Mouse (Mus musculus) gastrocnemius, postnatal 36 days (tissue): ENCODE data around the gene Sac3d1. TPM values are rescaled to one million over a fixed set of nuclear protein-coding genes. Genes with fewer than 3 reads are reported as not detected.

Source experiments
- DNase-seq, 2 experiments: peaks; one replicate each; pipeline ENCODE4 v3.0.0; 2022
- intact Hi-C: fragments of 180-260 bp; cut with DNase I; formaldehyde crosslinking; loops from one replicate; pipeline ENCODE4 v1.15.1; 2025
- total RNA-seq, 2 experiments: library from RNA; stranded (reverse); gene quantifications; 2 replicates each; pipeline ENCODE4 v1.2.3; 2021

The Sac3d1 gene
- total RNA-seq, 2 experiments from 2014 or later: 8.7 to 9.8 TPM

GRCm38 (mm10) chr19:6076564-6077393 is 41.7 kb downstream of the Sac3d1 start, which contains the start of gene Vps51:
Gene Vps51, minus strand, starts transcription at chr19:6077231.
- DNase-seq: peak; percentile 70 to 81
- intact Hi-C loops: no loop called here

- intact Hi-C loops: no loop called here
These were observed 44.6 kb downstream of the Sac3d1 start for GRCm38 (mm10) chr19:6073889-6074288.

GRCm38 (mm10) chr19:6071261-6071660 is 47.2 kb downstream of the Sac3d1 start:
- DNase-seq: no peak
- intact Hi-C loops: no loop called here

More at GRCm38 (mm10) chr19:6073889-6074288, 44.6 kb downstream of the Sac3d1 start:
- no peak for DNase-seq

GRCm38 (mm10) chr19:6070571-6071250 is 47.7 kb downstream of the Sac3d1 start:
- DNase-seq: no peak
- intact Hi-C loops: no loop called here

- no peak for DNase-seq
- intact Hi-C loops: no loop called here
These were observed 48.6 kb downstream of the Sac3d1 start for GRCm38 (mm10) chr19:6069851-6070250.

GRCm38 (mm10) chr19:6068951-6069350 is 49.5 kb downstream of the Sac3d1 start:
- intact Hi-C loops: no loop called here
- DNase-seq: no peak

GRCm38 (mm10) chr19:6067724-6068415 is 50.6 kb downstream of the Sac3d1 start, which contains the start of gene Tm7sf2:
Gene Tm7sf2, minus strand, starts transcription at chr19:6068373.
- intact Hi-C loops: no loop called here
- DNase-seq: peak; percentile 83 to 87

- intact Hi-C loops: no loop called here
- DNase-seq: peak; percentile 63
These were observed 51.3 kb downstream of the Sac3d1 start for GRCm38 (mm10) chr19:6067011-6067723.

GRCm38 (mm10) chr19:6066571-6066970 is 51.9 kb downstream of the Sac3d1 start:
- intact Hi-C loops: no loop called here
- DNase-seq: no peak

Other genes starting within 250 kb of the Sac3d1 start
- 1 to 10 TPM; 4.5 to 5.0 TPM for gene Frmd8, start 243.4 kb downstream of the Sac3d1 start, total RNA-seq
- gene Slc25a45, start 240.8 kb downstream of the Sac3d1 start, total RNA-seq: 1 to 10 TPM in 1 of 2 experiments, under 1 TPM in 1; 0.99 to 1.0 TPM
- gene Tigd3, start 224.5 kb downstream of the Sac3d1 start, total RNA-seq: under 1 TPM in 1 of 2 experiments, not detected in 1; 0.20 TPM
- 10 to 100 TPM; 75.1 to 81.4 TPM for gene Dpf2, start 205.6 kb downstream of the Sac3d1 start, total RNA-seq
- gene Cdc42ep2, start 193.8 kb downstream of the Sac3d1 start, total RNA-seq: 10 to 100 TPM; 10.1 to 12.4 TPM
- 10 to 100 TPM in 1 of 2 experiments, 1 to 10 TPM in 1; 8.6 to 11.6 TPM for gene Pola2, start 154.4 kb downstream of the Sac3d1 start, total RNA-seq
- gene Slc22a20, start 132.5 kb downstream of the Sac3d1 start, total RNA-seq: not detected
- 10 to 100 TPM; 82.6 to 95.2 TPM for gene Capn1, start 102.8 kb downstream of the Sac3d1 start, total RNA-seq
- 10 to 100 TPM; 14.4 to 15.8 TPM for gene Syvn1, start 72.1 kb downstream of the Sac3d1 start, total RNA-seq
- 10 to 100 TPM; 25.8 TPM for gene Mrpl49, start 60.9 kb downstream of the Sac3d1 start, total RNA-seq
- 100 to 1,000 TPM; 333 to 400 TPM for gene Fau, start 60.8 kb downstream of the Sac3d1 start, total RNA-seq
- 1 to 10 TPM; 7.6 to 9.0 TPM for gene Znhit2, start 57.5 kb downstream of the Sac3d1 start, total RNA-seq
- gene Tm7sf2, start 50.3 kb downstream of the Sac3d1 start, total RNA-seq: 1 to 10 TPM; 4.9 to 5.1 TPM
- 10 to 100 TPM; 15.7 to 19.3 TPM for gene Vps51, start 41.4 kb downstream of the Sac3d1 start, total RNA-seq
- not detected for gene Tmem262, start 38.6 kb downstream of the Sac3d1 start, total RNA-seq
- not detected for gene Gm28374, start 36.4 kb downstream of the Sac3d1 start, total RNA-seq
- 10 to 100 TPM; 10.2 to 10.3 TPM for gene Zfpl1, start 33.7 kb downstream of the Sac3d1 start, total RNA-seq
- under 1 TPM in 1 of 2 experiments, not detected in 1; 0.28 TPM for gene Cdca5, start 33.7 kb downstream of the Sac3d1 start, total RNA-seq
- gene AC131692.1, start 24.2 kb downstream of the Sac3d1 start, total RNA-seq: not detected
- gene Naaladl1, start 12.9 kb downstream of the Sac3d1 start, total RNA-seq: not detected
- gene Snx15, start 9.7 kb upstream of the Sac3d1 start, total RNA-seq: 10 to 100 TPM in 1 of 2 experiments, 1 to 10 TPM in 1; 8.6 to 10.6 TPM
- under 1 TPM; 0.17 to 0.26 TPM for gene Batf2, start 22.3 kb upstream of the Sac3d1 start, total RNA-seq
- gene Arl2, start 22.9 kb upstream of the Sac3d1 start, total RNA-seq: 10 to 100 TPM; 51.8 to 62.6 TPM
- not detected for gene Majin, start 65.7 kb upstream of the Sac3d1 start, total RNA-seq
- not detected for gene Gpha2, start 107.7 kb upstream of the Sac3d1 start, total RNA-seq
- 10 to 100 TPM; 32.2 to 34.6 TPM for gene Ppp2r5b, start 117.2 kb upstream of the Sac3d1 start, total RNA-seq
- gene Atg2a, start 123.0 kb upstream of the Sac3d1 start, total RNA-seq: 10 to 100 TPM; 16.5 to 18.0 TPM
- gene Ehd1, start 158.1 kb upstream of the Sac3d1 start, total RNA-seq: 10 to 100 TPM; 23.5 to 36.0 TPM
- 1 to 10 TPM; 4.3 to 5.2 TPM for gene Cdc42bpg, start 187.8 kb upstream of the Sac3d1 start, total RNA-seq
- 1 to 10 TPM; 6.2 to 7.0 TPM for gene Men1, start 216.3 kb upstream of the Sac3d1 start, total RNA-seq
- 10 to 100 TPM; 10.4 to 12.6 TPM for gene Map4k2, start 222.5 kb upstream of the Sac3d1 start, total RNA-seq
- 10 to 100 TPM; 75.8 to 84.5 TPM for gene Sf1, start 245.0 kb upstream of the Sac3d1 start, total RNA-seq